Mouse (Mus musculus): ENCODE measurements at regions not wholly inside any gene's neighbourhood (a gene's known extent, or its start where the extent isn't known, plus 50 kb on each side); places are given as distances from the start of the nearest gene placed in this dataset.

GRCm38 (mm10) chr3:49667543-49668338 lies 89.4 kb downstream of the Pcdh18 start:
- TF ChIP-seq CTCF (IDR thresholded peaks at IDR 0.05; ENCODE audit: insufficient read depth, low read length) (no peak), POLR2A (IDR thresholded peaks at IDR 0.05; ENCODE audit: borderline replicate concordance, extremely low read depth, low read depth, low read length) (no peak)

Data from lung, adult 2 months (tissue).